7 mouse cellular contexts compared by ENCODE assay signal in genomic region chr1:74587773-74588445, GRCm38 (mm10). TPM values are rescaled to one million over a fixed set of nuclear protein-coding genes. Genes with fewer than 3 reads are reported as not detected.
DNase-seq lines count a peak whose midpoint lies in the region; ATAC-seq lines count a peak whose summit lies in the region.

Gene Zfp142, minus strand, starts transcription at chr1:74588246.
Gene Bcs1l, plus strand, starts transcription at chr1:74588289.

- no peaks in the 10 kb centered on the region for H3K9me3 ChIP-seq in embryonic facial prominence, embryonic 11.5 days (replicated peaks; ENCODE audit: control insufficient read depth, low read length)
- H3K9me3 ChIP-seq in limb, embryonic 10.5 days (replicated peaks): no peaks in the 10 kb centered on the region
- H3K9me3 ChIP-seq in midbrain, embryonic 13.5 days: no peaks in the 10 kb centered on the region

- H3K4me1 ChIP-seq in embryonic facial prominence, embryonic 11.5 days (ENCODE audit: control insufficient read depth, insufficient read depth, low read length): no peaks in the 10 kb centered on the region
- H3K4me1 ChIP-seq in limb, embryonic 10.5 days: peaks cover 23% of the 10 kb centered on the region
- peaks cover 31% of the 10 kb centered on the region for H3K4me1 ChIP-seq in midbrain, embryonic 13.5 days (replicated peaks)

- DNase-seq in adrenal gland, postnatal 14 days: peak; percentile 99
- peak; percentile 100 for DNase-seq in embryonic facial prominence, embryonic 11.5 days (ENCODE audit: low spot score)
- peak; percentile 99 for DNase-seq in kidney, adult 11 months
- DNase-seq in limb, embryonic 10.5 days (ENCODE audit: low spot score): peak; percentile 98
- peak; percentile 92 for DNase-seq in spleen, adult 12 weeks (ENCODE audit: low spot score)

- H3K27ac ChIP-seq in embryonic facial prominence, embryonic 11.5 days (replicated peaks; ENCODE audit: low read depth, low read length): peak within 1 kb of the TSS; percentile 63
- peak within 1 kb of the TSS; percentile 87 for H3K27ac ChIP-seq in limb, embryonic 10.5 days
- peak within 1 kb of the TSS; percentile 80 for H3K27ac ChIP-seq in midbrain, embryonic 13.5 days

- peak; percentile 99 for ATAC-seq in embryonic facial prominence, embryonic 11.5 days (replicated peaks; ENCODE audit: insufficient number of reproducible peaks, low FRiP score, low TSS enrichment, low read depth)
- ATAC-seq in granulocyte monocyte progenitor cell, adult 5-6 weeks (replicated peaks; ENCODE audit: poor library complexity, severe bottlenecking): peak; percentile 93
- ATAC-seq in midbrain, embryonic 13.5 days: peak; percentile 100

- H3K36me3 ChIP-seq in embryonic facial prominence, embryonic 11.5 days (replicated peaks; ENCODE audit: control insufficient read depth, insufficient read depth, low read depth, low read length): no peaks in the 10 kb centered on the region
- peaks cover 51% of the 10 kb centered on the region for H3K36me3 ChIP-seq in limb, embryonic 10.5 days
- H3K36me3 ChIP-seq in midbrain, embryonic 13.5 days: peaks cover 36% of the 10 kb centered on the region

- peak within 1 kb of the TSS; percentile 83 for H3K4me3 ChIP-seq in embryonic facial prominence, embryonic 11.5 days (ENCODE audit: low read depth, low read length)
- peak within 1 kb of the TSS; percentile 91 for H3K4me3 ChIP-seq in limb, embryonic 10.5 days
- H3K4me3 ChIP-seq in midbrain, embryonic 13.5 days (replicated peaks): peak within 1 kb of the TSS; percentile 91

- WGBS in embryonic facial prominence, embryonic 11.5 days: 0% methylated on average over 48 of the region's 48 CpGs
- WGBS in limb, embryonic 10.5 days: under 1% methylated on average over 48 of the region's 48 CpGs
- under 1% methylated on average over 48 of the region's 48 CpGs for WGBS in midbrain, embryonic 13.5 days

- no peaks in the 10 kb centered on the region for H3K27me3 ChIP-seq in embryonic facial prominence, embryonic 11.5 days (ENCODE audit: control insufficient read depth, insufficient read depth, low read length)
- no peaks in the 10 kb centered on the region for H3K27me3 ChIP-seq in limb, embryonic 10.5 days (ENCODE audit: low read depth, poor library complexity, severe bottlenecking)
- no peaks in the 10 kb centered on the region for H3K27me3 ChIP-seq in midbrain, embryonic 13.5 days

- peak within 1 kb of the TSS; percentile 78 for H3K9ac ChIP-seq in embryonic facial prominence, embryonic 11.5 days (replicated peaks; ENCODE audit: low read length)
- H3K9ac ChIP-seq in midbrain, embryonic 13.5 days (replicated peaks): peak within 1 kb of the TSS; percentile 92

- peak within 1 kb of the TSS; percentile 74 for H3K4me2 ChIP-seq in embryonic facial prominence, embryonic 11.5 days (ENCODE audit: low read depth, low read length)
- peak within 1 kb of the TSS; percentile 94 for H3K4me2 ChIP-seq in midbrain, embryonic 13.5 days (replicated peaks)

RNA-seq across cellular contexts. Expression of gene Zfp142, which starts in this region (rescaled TPM):
- 14.6 and 16.1 TPM in 2 replicates for total RNA-seq in adrenal gland, postnatal 14 days (2021)
- 7.1 and 7.8 TPM in 2 replicates for polyA plus RNA-seq in embryonic facial prominence, embryonic 11.5 days (2014; fragmentation: Nextera tagmentation; extraction: Ambion mirVana)
- total RNA-seq in granulocyte monocyte progenitor cell, adult 5-6 weeks (2014; fragmentation: Nextera tagmentation): 16.3 and 17.1 TPM in 2 replicates
- total RNA-seq in granulocyte monocyte progenitor cell, adult 5-6 weeks (2017): 9.5 and 10.0 TPM in 2 replicates
- 11.3 and 11.4 TPM in 2 replicates for polyA plus RNA-seq in limb, embryonic 10.5 days (2016; fragmentation: Nextera tagmentation; extraction: Ambion mirVana)
- polyA plus RNA-seq in midbrain, embryonic 13.5 days (2015; fragmentation: Nextera tagmentation; extraction: Ambion mirVana): 7.9 and 9.0 TPM in 2 replicates

RNA-seq across cellular contexts. Expression of gene Bcs1l, which starts in this region (rescaled TPM):
- total RNA-seq in adrenal gland, postnatal 14 days (2021): 26.1 and 29.0 TPM in 2 replicates
- polyA plus RNA-seq in embryonic facial prominence, embryonic 11.5 days (2014; fragmentation: Nextera tagmentation; extraction: Ambion mirVana): 13.7 and 18.4 TPM in 2 replicates
- 29.0 and 30.3 TPM in 2 replicates for total RNA-seq in granulocyte monocyte progenitor cell, adult 5-6 weeks (2014; fragmentation: Nextera tagmentation)
- 20.0 and 28.8 TPM in 2 replicates for total RNA-seq in granulocyte monocyte progenitor cell, adult 5-6 weeks (2017)
- polyA plus RNA-seq in limb, embryonic 10.5 days (2016; fragmentation: Nextera tagmentation; extraction: Ambion mirVana): 16.7 and 18.0 TPM in 2 replicates
- polyA plus RNA-seq in midbrain, embryonic 13.5 days (2015; fragmentation: Nextera tagmentation; extraction: Ambion mirVana): 21.1 and 24.4 TPM in 2 replicates

Comparison
In these comparisons a context has a peak if more than half of its experiments do, and no peak if none do; other contexts are left out.
1. Peak in every context shown above with its lines: DNase-seq, ATAC-seq, H3K4me3 ChIP-seq and H3K27ac ChIP-seq.